Mouse (Mus musculus) liver, embryonic 16.5 days (tissue): ENCODE data around the gene Hexb. TPM values are rescaled to one million over a fixed set of nuclear protein-coding genes. Genes with fewer than 3 reads are reported as not detected.

Source experiments
- ATAC-seq: fragments of 200-750 bp; cut with Nextera tagmentation; 2 replicates; pipeline ENCODE4 v1.8.0; 2017; ENCODE audit warnings: low read depth, mild to moderate bottlenecking, moderate number of reproducible peaks, moderate library complexity
- H3K27ac ChIP-seq: fragments of 300-500 bp; sonication (generic); 2 replicates; pipeline ENCODE4 v1.5.1; 2014; ENCODE audit warnings: mild to moderate bottlenecking, low read length
- H3K27me3 ChIP-seq: fragments of 300-500 bp; sonication (generic); 2 replicates; pipeline ENCODE4 v1.6.1; 2014; ENCODE audit warnings: low read depth, low read length, mixed read lengths; ENCODE audit not compliant: control insufficient read depth, insufficient read depth
- H3K36me3 ChIP-seq: fragments of 300-500 bp; sonication (generic); 2 replicates; pipeline ENCODE4 v1.6.1; 2014; ENCODE audit warnings: mild to moderate bottlenecking; ENCODE audit not compliant: control insufficient read depth, insufficient read depth
- H3K4me1 ChIP-seq: fragments of 300-500 bp; sonication (generic); 2 replicates; pipeline ENCODE4 v1.6.1; 2014; ENCODE audit warnings: low read depth, low read length, mixed read lengths; ENCODE audit not compliant: control insufficient read depth
- H3K4me2 ChIP-seq: fragments of 300-500 bp; sonication (generic); 2 replicates; pipeline ENCODE4 v1.6.1; 2014; ENCODE audit warnings: low read depth, low read length, mixed read lengths
- H3K4me3 ChIP-seq: fragments of 300-500 bp; sonication (generic); 2 replicates; pipeline ENCODE4 v1.5.1; 2014; ENCODE audit warnings: low read depth, mild to moderate bottlenecking, low read length
- H3K9ac ChIP-seq: fragments of 300-500 bp; sonication (generic); 2 replicates; pipeline ENCODE4 v1.6.1; 2014; ENCODE audit warnings: low read depth, low read length
- H3K9me3 ChIP-seq: fragments of 300-500 bp; sonication (generic); replicated peaks from 2 replicates; pipeline ENCODE4 v1.6.1; 2016; ENCODE audit warnings: low read length; ENCODE audit not compliant: control insufficient read depth
- WGBS: fragments of 180-500 bp; shearing (Covaris S2); extraction: QIAGEN DNeasy Blood & Tissue Kit; methylation state at CpG from one replicate; pipeline ENCODE4 v1.1.7; 2014; ENCODE audit not compliant: insufficient replicate concordance; 5-methylcytosine and 5-hydroxymethylcytosine counted together
- polyA plus RNA-seq: library from polyadenylated mRNA; unstranded; fragments of >200 nt; fragmentation: Nextera tagmentation; extraction: Ambion mirVana; gene quantifications from 2 replicates; pipeline ENCODE4 v1.2.1, GENCODE M21; 2015

Gene Hexb
- polyA plus RNA-seq = 29.5 and 32.2 TPM in 2 replicates

GRCm38 (mm10) chr13:97197932-97198562 is at the start of gene Hexb:
Gene Hexb (minus strand): TSS chr13:97198357.
- H3K36me3 ChIP-seq = no peaks in the 10 kb centered on the region
- under 1% methylated on average over 45 of the region's 45 CpGs for WGBS
- peak within 1 kb of the TSS; percentile 73 for H3K4me3 ChIP-seq
- H3K9me3 ChIP-seq = no peaks in the 10 kb centered on the region
- H3K27me3 ChIP-seq = no peaks in the 10 kb centered on the region
- peak within 1 kb of the TSS; percentile 72 for H3K9ac ChIP-seq
- peaks cover 10% of the 10 kb centered on the region for H3K4me1 ChIP-seq
- peak within 1 kb of the TSS; percentile 85 for H3K27ac ChIP-seq
- peak; percentile 99 for ATAC-seq
- H3K4me2 ChIP-seq = peak within 1 kb of the TSS; percentile 90

- Histone ChIP-seq H3K9ac (no peak overlapping the region), H3K4me2 (no peak overlapping the region), H3K9me3 (no peaks in the 10 kb centered on the region), H3K36me3 (no peaks in the 10 kb centered on the region; the same call in 1 of the 2 replicates), H3K4me3 (no peak overlapping the region), H3K27me3 (no peaks in the 10 kb centered on the region), H3K27ac (no peak overlapping the region), H3K4me1 (no peaks in the 10 kb centered on the region; the same call in 1 of the 2 replicates)
- ATAC-seq = no peak
- WGBS = 66% methylated on average over 4 of the region's 4 CpGs
Measured at GRCm38 (mm10) chr13:97247754-97248153, 49.6 kb upstream of the Hexb start.

- H3K4me3 ChIP-seq = no peak overlapping the region
- H3K9ac ChIP-seq = no peak overlapping the region
- 82% methylated on average over 16 of the region's 16 CpGs for whole genome bisulfite sequencing
- H3K9me3 ChIP-seq = no peaks in the 10 kb centered on the region
- H3K4me2 ChIP-seq = no peak overlapping the region
- H3K4me1 ChIP-seq = no peaks in the 10 kb centered on the region; the same call in 1 of the 2 replicates
- H3K27ac ChIP-seq = no peak overlapping the region
- no peak for ATAC-seq
- no peaks in the 10 kb centered on the region; the same call in 1 of the 2 replicates for H3K36me3 ChIP-seq
- H3K27me3 ChIP-seq = peaks cover 8% of the 10 kb centered on the region
Measured at GRCm38 (mm10) chr13:97246217-97246616, 48.1 kb upstream of the Hexb start.

GRCm38 (mm10) chr13:97245157-97245556 is 47.0 kb upstream of the Hexb start:
- peaks cover 3% of the 10 kb centered on the region; the same call in 1 of the 2 replicates for H3K4me1 ChIP-seq
- H3K9ac ChIP-seq = no peak overlapping the region
- H3K4me3 ChIP-seq = no peak overlapping the region
- H3K9me3 ChIP-seq = no peaks in the 10 kb centered on the region
- no peak for ATAC-seq
- peaks cover 19% of the 10 kb centered on the region for H3K27me3 ChIP-seq
- WGBS = 72% methylated on average over 12 of the region's 12 CpGs
- no peak overlapping the region for H3K4me2 ChIP-seq
- H3K27ac ChIP-seq = no peak overlapping the region
- no peaks in the 10 kb centered on the region; the same call in 1 of the 2 replicates for H3K36me3 ChIP-seq

DNA sequence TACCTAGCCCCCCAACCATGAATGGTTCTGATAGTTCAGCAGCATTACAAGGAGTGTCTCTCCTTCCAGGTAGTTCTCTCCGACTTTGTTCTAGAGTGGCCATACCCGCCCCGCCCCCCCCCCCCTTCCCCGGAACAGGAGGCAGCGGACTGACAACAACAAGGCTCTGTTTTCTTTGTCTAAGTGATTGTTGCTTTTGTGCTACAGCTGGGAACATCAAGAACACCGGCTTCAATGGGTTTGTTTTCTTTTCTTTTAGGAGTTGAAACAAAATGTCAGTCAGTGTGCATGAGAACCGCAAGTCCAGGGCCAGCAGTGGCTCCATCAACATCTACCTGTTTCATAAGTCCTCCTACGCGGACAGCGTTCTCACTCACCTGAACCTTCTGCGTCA is 46.6 kb upstream of the Hexb start:
- ATAC-seq = no peak
- Histone ChIP-seq H3K9ac (no peak overlapping the region), H3K27me3 (peaks cover 21% of the 10 kb centered on the region), H3K9me3 (no peaks in the 10 kb centered on the region), H3K4me3 (no peak overlapping the region), H3K4me2 (no peak overlapping the region), H3K36me3 (no peaks in the 10 kb centered on the region; the same call in 1 of the 2 replicates), H3K4me1 (peaks cover 3% of the 10 kb centered on the region; the same call in 1 of the 2 replicates), H3K27ac (no peak overlapping the region)
- 70% methylated on average over 11 of the region's 11 CpGs for WGBS

- Histone ChIP-seq H3K27ac (no peak overlapping the region), H3K9me3 (no peaks in the 10 kb centered on the region), H3K4me3 (no peak overlapping the region), H3K27me3 (peaks cover 26% of the 10 kb centered on the region), H3K36me3 (no peaks in the 10 kb centered on the region; the same call in 1 of the 2 replicates), H3K9ac (no peak overlapping the region), H3K4me2 (no peak overlapping the region), H3K4me1 (peaks cover 3% of the 10 kb centered on the region; the same call in 1 of the 2 replicates)
- ATAC-seq = no peak
- 63% methylated on average over 15 of the region's 15 CpGs for WGBS
Measured at GRCm38 (mm10) chr13:97243962-97244711, 46.0 kb upstream of the Hexb start.

DNA sequence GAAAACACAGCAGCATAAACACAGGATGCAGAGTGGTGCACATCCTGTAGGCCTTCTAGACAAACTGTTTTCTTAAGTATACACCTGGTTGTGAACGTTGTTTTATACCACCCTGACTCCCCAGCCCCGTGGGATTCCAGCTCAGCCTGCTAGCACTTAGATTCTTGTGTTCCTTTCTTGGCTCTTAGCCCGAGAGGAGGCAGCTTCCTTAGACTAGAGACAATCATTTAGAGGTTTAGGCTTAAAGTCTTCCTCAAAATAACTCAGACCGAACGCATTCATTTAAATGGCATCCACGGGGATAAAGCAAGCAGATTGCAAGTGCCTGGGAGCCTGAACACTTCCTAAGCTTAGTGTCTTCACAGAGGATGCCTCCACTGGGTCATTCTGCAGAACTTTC is 44.6 kb upstream of the Hexb start:
- Histone ChIP-seq H3K36me3 (no peaks in the 10 kb centered on the region; the same call in 1 of the 2 replicates), H3K4me1 (peaks cover 3% of the 10 kb centered on the region; the same call in 1 of the 2 replicates), H3K27me3 (peaks cover 31% of the 10 kb centered on the region), H3K9me3 (no peaks in the 10 kb centered on the region), H3K4me3 (peak overlapping the region; percentile 70), H3K27ac (no peak overlapping the region), H3K9ac (no peak overlapping the region), H3K4me2 (peak overlapping the region; percentile 79)
- 28% methylated on average over 6 of the region's 6 CpGs for WGBS
- no peak for ATAC-seq

DNA sequence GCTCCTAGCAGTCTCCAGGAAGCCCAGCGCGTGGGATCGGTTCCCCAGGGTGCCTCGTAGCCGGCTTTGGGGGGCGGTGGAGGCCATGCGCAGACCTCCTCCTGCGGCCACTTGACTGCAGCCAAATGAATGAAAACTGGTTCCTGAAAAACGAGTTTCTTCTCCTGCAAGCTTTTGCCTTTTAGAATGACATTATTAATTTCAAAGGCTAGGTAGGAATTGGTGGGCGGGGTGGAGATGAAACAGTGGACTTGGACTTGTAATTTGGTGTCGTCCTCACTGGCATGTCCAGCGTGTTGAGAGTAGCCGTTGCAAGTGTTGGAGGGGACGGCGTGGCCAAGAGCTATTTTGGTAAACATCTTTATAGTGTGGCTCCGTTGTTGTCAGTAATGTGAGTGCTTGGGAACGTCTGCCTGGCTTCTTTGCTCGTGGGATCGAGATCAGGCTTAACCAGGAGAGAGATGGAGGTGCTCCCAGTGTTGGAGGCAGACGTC is 43.7 kb upstream of the Hexb start:
- Histone ChIP-seq H3K4me1 (peaks cover 3% of the 10 kb centered on the region; the same call in 1 of the 2 replicates), H3K9me3 (no peaks in the 10 kb centered on the region), H3K4me2 (peak overlapping the region; percentile 79), H3K9ac (peak overlapping the region; percentile 74), H3K4me3 (peak overlapping the region; percentile 70), H3K36me3 (no peaks in the 10 kb centered on the region; the same call in 1 of the 2 replicates), H3K27me3 (peaks cover 31% of the 10 kb centered on the region), H3K27ac (peak overlapping the region; percentile 53)
- under 1% methylated on average over 20 of the region's 20 CpGs for WGBS
- ATAC-seq = no peak
